Mouse (Mus musculus): ENCODE results near the gene Sesn2. TPM values are rescaled to one million over a fixed set of nuclear protein-coding genes. Genes with fewer than 3 reads are reported as not detected.

Gene Sesn2
- polyA plus RNA-seq, 1 experiment, result 19.4 TPM

DNA sequence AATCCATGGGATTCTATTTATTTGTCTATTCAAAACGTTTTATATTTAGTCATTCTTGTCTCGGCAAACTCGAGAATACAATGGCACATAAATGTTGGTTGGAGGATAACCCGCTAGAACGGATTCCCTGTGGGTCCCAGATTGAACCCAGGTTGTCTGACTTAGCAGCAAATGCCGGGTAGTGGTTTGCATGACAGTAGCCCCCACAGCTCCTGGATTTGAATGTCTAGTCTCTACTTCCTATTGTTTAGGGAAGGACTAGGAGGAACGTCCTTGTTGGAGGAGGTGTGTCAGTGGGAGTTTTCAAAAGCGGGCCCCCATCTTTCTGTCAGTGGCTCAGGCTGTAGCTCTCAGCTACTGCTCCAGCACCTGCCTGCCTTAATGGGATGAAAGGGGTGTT lies 50.1 kb downstream of the Sesn2 start:
- Histone ChIP-seq H3K27ac (ENCODE audit: control insufficient read depth, insufficient read depth, low read depth, low read length) (no peak overlapping the region), H3K4me1 (ENCODE audit: control insufficient read depth, insufficient read depth, low read length) (peaks cover 3% of the 10 kb centered on the region), H3K27me3 (ENCODE audit: control insufficient read depth, insufficient read depth, low read length) (no peaks in the 10 kb centered on the region), H3K4me3 (ENCODE audit: control insufficient read depth, low read depth, low read length) (no peak overlapping the region), H3K36me3 (ENCODE audit: control insufficient read depth, insufficient read depth, low read length) (peaks cover 2% of the 10 kb centered on the region)
- TF ChIP-seq POLR2A (IDR thresholded peaks at IDR 0.05; ENCODE audit: control insufficient read depth, low read depth, low read length), result no peak
- no peak for TF ChIP-seq CTCF (IDR thresholded peaks at IDR 0.05; ENCODE audit: control insufficient read depth, insufficient read depth, insufficient replicate concordance, low read depth, low read length)

DNA sequence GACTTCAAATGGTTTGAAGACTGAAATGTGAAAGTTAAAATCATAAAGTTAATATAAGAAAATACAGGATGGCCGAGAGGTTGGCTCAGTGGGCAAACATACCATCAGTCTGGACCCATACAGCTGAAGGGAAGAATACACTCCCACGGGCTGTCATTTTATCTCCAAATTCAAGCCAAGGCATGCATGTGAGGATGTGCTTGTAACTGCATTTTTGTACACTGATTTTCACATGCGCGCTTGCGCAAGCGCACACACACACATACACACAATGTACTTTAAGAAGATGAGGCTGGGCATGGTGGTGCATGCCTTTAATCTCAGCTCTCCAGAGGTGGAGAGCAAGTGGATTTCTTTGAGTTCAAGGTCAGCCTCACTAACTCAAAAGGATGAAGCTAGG lies 54.7 kb downstream of the Sesn2 start:
- H3K4me1 ChIP-seq (ENCODE audit: control insufficient read depth, insufficient read depth, low read length), result no peaks in the 10 kb centered on the region
- H3K4me3 ChIP-seq (ENCODE audit: control insufficient read depth, low read depth, low read length), result no peak overlapping the region
- TF ChIP-seq CTCF (IDR thresholded peaks at IDR 0.05; ENCODE audit: control insufficient read depth, insufficient read depth, insufficient replicate concordance, low read depth, low read length) (no peak), POLR2A (IDR thresholded peaks at IDR 0.05; ENCODE audit: control insufficient read depth, low read depth, low read length) (no peak)
- H3K27ac ChIP-seq (ENCODE audit: control insufficient read depth, insufficient read depth, low read depth, low read length), result no peak overlapping the region
- H3K27me3 ChIP-seq (ENCODE audit: control insufficient read depth, insufficient read depth, low read length), result no peaks in the 10 kb centered on the region
- peaks cover 2% of the 10 kb centered on the region for H3K36me3 ChIP-seq (ENCODE audit: control insufficient read depth, insufficient read depth, low read length)

- Histone ChIP-seq H3K27ac (ENCODE audit: control insufficient read depth, insufficient read depth, low read depth, low read length) (no peak overlapping the region), H3K4me3 (ENCODE audit: control insufficient read depth, low read depth, low read length) (no peak overlapping the region), H3K36me3 (ENCODE audit: control insufficient read depth, insufficient read depth, low read length) (peaks cover 2% of the 10 kb centered on the region), H3K27me3 (ENCODE audit: control insufficient read depth, insufficient read depth, low read length) (no peaks in the 10 kb centered on the region), H3K4me1 (ENCODE audit: control insufficient read depth, insufficient read depth, low read length) (no peaks in the 10 kb centered on the region)
- TF ChIP-seq CTCF (IDR thresholded peaks at IDR 0.05; ENCODE audit: control insufficient read depth, insufficient read depth, insufficient replicate concordance, low read depth, low read length), result no peak
- TF ChIP-seq POLR2A (IDR thresholded peaks at IDR 0.05; ENCODE audit: control insufficient read depth, low read depth, low read length), result no peak
Observed at GRCm38 (mm10) chr4:132455146-132455545, 55.2 kb downstream of the Sesn2 start.

DNA sequence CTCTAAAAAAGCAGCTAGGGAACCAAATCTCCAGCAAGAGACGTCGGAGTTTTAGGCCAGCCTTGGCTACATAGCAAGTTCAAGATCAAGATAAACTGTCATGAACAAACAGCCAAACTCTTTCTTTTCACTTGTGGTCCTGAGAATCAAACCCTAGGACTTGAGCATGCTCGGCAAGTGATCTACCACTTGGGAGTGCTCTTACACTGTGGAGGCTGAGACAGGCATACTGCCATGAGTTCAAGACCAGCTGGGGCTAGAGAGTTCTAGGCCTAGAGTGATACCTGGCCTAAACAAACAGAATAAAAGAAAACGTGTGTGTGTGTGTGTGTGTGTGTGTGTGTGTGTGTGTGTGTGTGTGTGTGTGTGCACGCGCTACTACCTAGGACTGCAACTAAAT lies 56.1 kb downstream of the Sesn2 start:
- H3K4me1 ChIP-seq (ENCODE audit: control insufficient read depth, insufficient read depth, low read length), result no peaks in the 10 kb centered on the region
- no peak overlapping the region for H3K4me3 ChIP-seq (ENCODE audit: control insufficient read depth, low read depth, low read length)
- no peak for TF ChIP-seq CTCF (IDR thresholded peaks at IDR 0.05; ENCODE audit: control insufficient read depth, insufficient read depth, insufficient replicate concordance, low read depth, low read length)
- H3K27me3 ChIP-seq (ENCODE audit: control insufficient read depth, insufficient read depth, low read length), result no peaks in the 10 kb centered on the region
- no peaks in the 10 kb centered on the region; the same call in 1 of the 2 replicates for H3K36me3 ChIP-seq (ENCODE audit: control insufficient read depth, insufficient read depth, low read length)
- no peak overlapping the region for H3K27ac ChIP-seq (ENCODE audit: control insufficient read depth, insufficient read depth, low read depth, low read length)

DNA sequence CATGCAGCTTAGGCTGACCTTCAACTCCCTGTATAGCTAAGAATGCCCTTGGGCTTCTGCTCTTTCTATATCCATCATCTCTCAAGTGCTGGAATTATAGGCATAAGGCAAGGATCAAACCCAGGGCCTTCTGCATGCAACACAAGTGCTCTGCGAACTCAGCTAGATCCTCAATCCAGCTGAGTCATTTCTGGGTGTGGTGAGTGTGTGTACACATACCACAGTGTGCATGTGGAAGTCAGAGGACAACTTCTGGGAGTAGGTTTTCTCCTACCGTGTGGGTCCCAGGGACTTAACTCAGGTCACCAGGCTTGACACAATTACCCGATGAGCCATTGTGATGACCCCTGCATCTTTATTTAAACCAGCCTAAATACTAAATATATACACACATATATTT lies 60.5 kb downstream of the Sesn2 start:
- Histone ChIP-seq H3K4me1 (ENCODE audit: control insufficient read depth, insufficient read depth, low read length) (no peaks in the 10 kb centered on the region), H3K36me3 (ENCODE audit: control insufficient read depth, insufficient read depth, low read length) (no peaks in the 10 kb centered on the region), H3K27ac (ENCODE audit: control insufficient read depth, insufficient read depth, low read depth, low read length) (no peak overlapping the region), H3K27me3 (ENCODE audit: control insufficient read depth, insufficient read depth, low read length) (no peaks in the 10 kb centered on the region), H3K4me3 (ENCODE audit: control insufficient read depth, low read depth, low read length) (no peak overlapping the region)
- no peak for TF ChIP-seq POLR2A (IDR thresholded peaks at IDR 0.05; ENCODE audit: control insufficient read depth, low read depth, low read length)
- TF ChIP-seq CTCF (IDR thresholded peaks at IDR 0.05; ENCODE audit: control insufficient read depth, insufficient read depth, insufficient replicate concordance, low read depth, low read length), result no peak

DNA sequence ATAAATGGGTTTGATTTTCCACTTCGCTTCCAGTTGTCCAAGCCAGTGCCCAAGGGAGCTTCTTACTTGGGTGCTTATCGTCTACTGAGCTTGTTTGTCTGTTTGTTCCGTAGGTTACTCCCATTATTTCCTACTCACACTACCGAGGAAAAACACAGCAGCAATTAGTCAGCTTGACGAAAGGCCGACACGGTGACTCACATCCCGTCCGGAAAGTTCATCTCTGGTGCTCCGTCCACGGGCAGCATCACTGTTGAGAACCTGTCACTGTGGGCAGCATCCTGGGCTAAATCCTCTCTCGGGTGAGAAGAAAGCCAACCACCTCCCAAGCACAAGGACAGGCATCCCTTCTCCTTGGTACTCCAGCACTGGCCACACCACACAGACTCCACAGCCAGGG lies 64.2 kb downstream of the Sesn2 start:
- TF ChIP-seq CTCF (IDR thresholded peaks at IDR 0.05; ENCODE audit: control insufficient read depth, insufficient read depth, insufficient replicate concordance, low read depth, low read length), result no peak
- TF ChIP-seq POLR2A (IDR thresholded peaks at IDR 0.05; ENCODE audit: control insufficient read depth, low read depth, low read length), result no peak
- no peaks in the 10 kb centered on the region for H3K36me3 ChIP-seq (ENCODE audit: control insufficient read depth, insufficient read depth, low read length)

GRCm38 (mm10) chr4:132444516-132444915 lies 65.8 kb downstream of the Sesn2 start:
- no peak overlapping the region for H3K4me3 ChIP-seq (ENCODE audit: control insufficient read depth, low read depth, low read length)
- no peak overlapping the region for H3K27ac ChIP-seq (ENCODE audit: control insufficient read depth, insufficient read depth, low read depth, low read length)
- no peaks in the 10 kb centered on the region for H3K36me3 ChIP-seq (ENCODE audit: control insufficient read depth, insufficient read depth, low read length)
- no peaks in the 10 kb centered on the region for H3K4me1 ChIP-seq (ENCODE audit: control insufficient read depth, insufficient read depth, low read length)
- TF ChIP-seq POLR2A (IDR thresholded peaks at IDR 0.05; ENCODE audit: control insufficient read depth, low read depth, low read length), result no peak
- no peak for TF ChIP-seq CTCF (IDR thresholded peaks at IDR 0.05; ENCODE audit: control insufficient read depth, insufficient read depth, insufficient replicate concordance, low read depth, low read length)
- H3K27me3 ChIP-seq (ENCODE audit: control insufficient read depth, insufficient read depth, low read length), result no peaks in the 10 kb centered on the region

More for the DNA sequence above, 64.2 kb downstream of the Sesn2 start:
- Histone ChIP-seq H3K27me3 (ENCODE audit: control insufficient read depth, insufficient read depth, low read length) (no peaks in the 10 kb centered on the region), H3K4me3 (ENCODE audit: control insufficient read depth, low read depth, low read length) (peak overlapping the region; percentile 12; the same call in 1 of the 2 replicates), H3K4me1 (ENCODE audit: control insufficient read depth, insufficient read depth, low read length) (no peaks in the 10 kb centered on the region), H3K27ac (ENCODE audit: control insufficient read depth, insufficient read depth, low read depth, low read length) (no peak overlapping the region)

Other genes starting within 250 kb of the Sesn2 start
- 13.7 and 14.1 TPM in 2 replicates for gene Gmeb1, start 248.9 kb downstream of the Sesn2 start, polyA plus RNA-seq (2012; rRNA removed)
- 37.0 and 38.5 TPM in 2 replicates for gene Taf12, start 236.1 kb downstream of the Sesn2 start, polyA plus RNA-seq (2012; rRNA removed)
- 24.9 and 31.4 TPM in 2 replicates for gene Rab42, start 207.1 kb downstream of the Sesn2 start, polyA plus RNA-seq (2012; rRNA removed)
- 5.1 and 6.0 TPM in 2 replicates for gene Trnau1ap, start 181.0 kb downstream of the Sesn2 start, polyA plus RNA-seq (2012; rRNA removed)
- 179 and 185 TPM in 2 replicates for gene Rcc1, start 156.9 kb downstream of the Sesn2 start, polyA plus RNA-seq (2012; rRNA removed)
- gene Phactr4, start 88.0 kb downstream of the Sesn2 start, polyA plus RNA-seq (2012; rRNA removed), result 6.6 and 8.5 TPM in 2 replicates
- 3.0 and 3.1 TPM in 2 replicates for gene Med18, start 46.6 kb downstream of the Sesn2 start, polyA plus RNA-seq (2012; rRNA removed)
- gene Atpif1, start 23.2 kb upstream of the Sesn2 start, polyA plus RNA-seq (2012; rRNA removed), result 328 TPM in 2 replicates
- 22.8 and 24.8 TPM in 2 replicates for gene Dnajc8, start 25.0 kb upstream of the Sesn2 start, polyA plus RNA-seq (2012; rRNA removed)
- gene Ptafr, start 53.6 kb upstream of the Sesn2 start, polyA plus RNA-seq (2012; rRNA removed), result 0.28 and 0.46 TPM in 2 replicates
- 56.3 and 65.2 TPM in 2 replicates for gene Eya3, start 128.5 kb upstream of the Sesn2 start, polyA plus RNA-seq (2012; rRNA removed)
- gene Xkr8, start 222.0 kb upstream of the Sesn2 start, polyA plus RNA-seq (2012; rRNA removed), result 141 and 155 TPM in 2 replicates
- gene Smpdl3b, start 246.8 kb upstream of the Sesn2 start, polyA plus RNA-seq (2012; rRNA removed), result 2.8 and 3.7 TPM in 2 replicates

Measured in testis, adult 2 months (tissue).